Mouse (Mus musculus): ENCODE results near the gene Fam173a.
"Not testable (repeated sequence)": the region's sequence is repeated elsewhere in the genome, so short reads cannot be mapped to it uniquely, and the experiment has no call there.

Gene Fam173a

DNA sequence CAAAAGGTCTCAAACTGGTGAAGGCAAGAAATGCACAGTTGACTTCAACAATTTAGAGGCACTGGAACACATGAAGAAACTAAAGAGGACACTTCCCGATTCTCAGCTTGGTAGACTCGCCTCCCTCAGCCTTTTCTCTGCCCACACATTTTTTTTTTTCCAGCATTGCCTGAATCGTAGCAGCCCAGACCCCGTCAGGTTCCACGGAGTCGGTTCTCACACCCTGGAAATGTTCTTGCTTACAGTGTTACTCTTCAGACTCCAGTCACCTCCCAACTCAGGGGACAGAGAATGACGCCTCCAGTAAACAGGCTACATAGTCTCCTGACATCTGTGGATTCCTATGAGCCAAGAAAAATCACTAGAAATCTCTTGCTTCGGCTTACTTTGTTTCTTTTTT is 32.6 kb downstream of the Fam173a start:
- DNase-seq (ENCODE audit: low spot score in 2 of 2): peak in 1 of 2 experiments; percentile 47

DNA sequence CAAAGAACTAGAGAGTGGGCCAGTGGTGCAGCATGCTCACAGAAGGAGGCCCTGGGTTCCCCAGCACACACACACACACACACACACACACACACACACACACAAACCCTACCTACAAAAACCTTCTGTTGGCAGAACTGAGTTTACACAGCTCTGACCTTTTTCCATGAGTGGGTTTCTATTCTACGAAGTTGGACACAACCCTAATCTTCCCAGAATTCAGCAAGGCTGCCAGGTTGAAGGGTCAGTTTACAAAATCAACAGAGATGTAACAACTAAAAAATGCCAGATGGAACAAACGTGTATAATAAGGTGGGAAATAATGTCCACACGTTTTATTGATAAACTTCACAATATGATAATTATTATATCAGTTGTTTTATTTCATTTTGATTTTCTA is 35.0 kb downstream of the Fam173a start:
- DNase-seq (ENCODE audit: low spot score in 2 of 2): no peak

DNA sequence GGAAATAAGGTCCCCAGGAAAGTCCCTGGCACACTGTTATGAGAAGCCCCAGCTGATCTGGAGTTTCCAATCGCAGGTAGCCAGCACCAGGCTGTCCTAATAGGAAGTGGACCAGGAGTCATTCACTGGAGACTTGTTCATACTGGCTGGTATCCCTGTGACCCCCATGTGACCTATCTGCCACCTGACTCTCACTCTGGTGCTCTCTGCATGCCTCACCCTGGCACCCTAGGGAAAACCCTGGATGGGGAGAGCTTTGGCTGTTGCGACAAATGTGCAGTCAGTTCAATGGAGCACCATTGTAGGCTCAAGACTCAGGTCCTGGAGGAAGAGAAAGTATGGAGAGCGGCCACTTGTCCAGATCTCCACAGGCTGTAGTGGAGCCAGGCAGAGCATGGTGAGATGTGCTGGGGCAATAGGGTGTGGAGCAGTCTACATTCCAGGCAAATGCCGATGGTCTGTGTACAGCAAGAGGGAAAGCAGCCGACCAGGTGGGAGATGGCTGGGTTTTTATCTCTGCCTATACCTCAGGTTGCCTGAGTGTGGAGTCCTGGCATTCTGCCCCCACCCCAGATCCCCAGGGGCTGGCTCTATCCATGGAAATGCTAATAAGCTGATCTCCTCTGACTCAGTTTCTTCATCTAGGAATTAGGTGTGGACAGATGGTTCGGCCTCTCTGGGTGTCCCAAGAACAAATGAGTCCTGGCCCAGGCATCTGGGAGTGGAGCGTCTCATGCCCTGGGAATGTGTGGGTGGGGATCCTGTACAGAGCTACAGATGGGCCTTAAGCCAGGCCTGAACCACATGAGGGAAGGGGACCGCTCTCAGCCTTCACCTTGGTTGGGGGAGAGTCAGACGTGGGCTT is 36.1 kb downstream of the Fam173a start:
- no peak for DNase-seq (ENCODE audit: low spot score in 2 of 2)

DNA sequence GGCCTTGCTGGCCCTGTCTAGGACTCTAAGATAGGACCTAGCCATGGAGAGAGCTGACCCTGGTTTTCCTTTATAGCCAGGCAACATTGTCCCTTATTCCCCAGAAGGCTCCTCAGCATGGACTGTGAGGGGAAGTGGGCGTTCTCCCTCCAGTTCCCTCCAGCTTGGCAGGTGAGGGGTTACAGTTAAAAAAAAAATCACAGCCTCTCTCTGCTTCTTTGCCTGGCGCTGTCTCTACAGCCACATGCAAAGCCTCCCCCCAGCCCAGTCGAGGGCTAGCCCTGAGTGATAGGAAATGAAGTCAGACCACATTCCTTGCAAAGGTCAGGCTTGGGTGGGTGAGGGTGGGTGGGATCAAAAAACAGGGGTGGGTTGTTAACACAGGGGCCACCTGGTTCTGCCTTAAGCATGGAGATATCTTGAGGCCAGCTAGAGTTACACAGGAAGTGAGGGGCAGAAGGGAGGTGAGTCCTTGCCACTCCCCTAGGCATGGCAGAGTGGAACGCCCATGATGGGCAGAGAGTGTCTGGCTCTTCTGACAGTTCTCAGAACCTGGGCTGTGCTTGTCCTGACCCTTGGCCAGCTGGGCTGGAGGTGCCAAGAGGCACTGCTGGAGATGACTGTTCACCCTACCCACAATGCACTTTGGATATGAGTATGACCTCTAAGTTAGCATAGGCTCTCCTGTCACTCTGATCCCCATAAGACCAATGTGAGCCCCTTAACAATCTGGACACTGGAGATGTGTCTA is 36.9 kb downstream of the Fam173a start:
- no peak for DNase-seq (ENCODE audit: low spot score in 2 of 2)

DNA sequence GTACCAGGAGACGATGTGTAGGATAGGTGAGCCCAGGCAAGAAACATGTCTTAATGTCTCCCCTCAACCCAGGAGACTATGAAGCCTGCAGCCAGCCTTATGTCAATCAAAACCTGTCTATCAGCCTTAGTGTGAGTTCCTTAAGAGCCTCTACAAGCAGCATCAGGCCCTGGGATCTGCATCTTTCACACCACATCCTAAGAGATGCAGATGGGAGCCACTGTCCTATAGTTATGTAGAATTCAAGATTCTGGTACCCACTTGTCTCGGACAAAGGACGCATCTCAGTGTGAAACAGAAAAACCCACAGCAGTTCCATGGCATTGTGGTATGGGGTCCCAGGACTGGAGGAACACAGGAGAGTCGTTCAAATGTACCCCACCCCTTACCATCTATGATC is 37.6 kb downstream of the Fam173a start:
- DNase-seq (ENCODE audit: low spot score in 2 of 2): no peak

DNA sequence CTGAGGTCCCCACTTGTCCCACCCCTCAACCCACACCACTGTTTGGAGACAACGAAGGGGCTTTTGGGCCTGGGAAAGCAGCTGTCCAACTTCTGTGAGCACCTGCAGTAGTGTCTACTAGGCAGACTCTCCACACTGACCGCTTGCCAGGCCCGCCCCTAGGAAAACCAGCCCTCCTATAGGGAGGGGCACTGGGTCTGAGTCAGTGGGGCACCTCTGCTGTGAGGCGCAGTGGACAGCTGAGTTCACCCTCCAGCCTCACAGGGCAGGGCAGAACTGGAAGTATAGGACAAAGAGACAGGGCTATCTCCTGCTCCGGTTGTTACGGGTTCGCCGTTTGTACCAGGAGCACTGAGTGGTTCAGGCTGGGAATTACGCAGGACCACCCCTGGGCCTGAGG is 38.5 kb downstream of the Fam173a start, which contains the start of gene Msln:
TSS of gene Msln (minus strand) at position 138 of the 400 bp plus-strand sequence.
- DNase-seq (ENCODE audit: low spot score in 2 of 2): no peak

DNA sequence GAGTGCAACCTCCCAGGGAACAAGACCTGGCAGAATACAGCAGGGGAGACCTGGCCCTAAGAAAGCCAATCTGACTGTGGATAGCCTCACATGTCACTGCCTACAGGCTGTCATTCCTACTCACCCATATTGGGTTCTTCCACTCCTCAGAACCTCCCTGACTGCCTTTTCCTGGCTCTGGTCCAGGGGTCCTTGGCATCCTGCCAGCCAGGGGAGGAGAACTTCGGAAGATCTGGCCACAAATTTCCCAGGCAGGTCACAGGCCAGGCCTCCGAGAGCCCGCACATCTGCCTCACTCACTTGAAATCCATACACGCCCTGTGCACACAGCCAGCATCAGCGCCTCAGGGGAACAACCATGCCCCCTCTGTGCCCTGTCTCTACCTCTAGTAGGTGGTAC is 41.3 kb downstream of the Fam173a start:
- DNase-seq (ENCODE audit: low spot score in 2 of 2): no peak

DNA sequence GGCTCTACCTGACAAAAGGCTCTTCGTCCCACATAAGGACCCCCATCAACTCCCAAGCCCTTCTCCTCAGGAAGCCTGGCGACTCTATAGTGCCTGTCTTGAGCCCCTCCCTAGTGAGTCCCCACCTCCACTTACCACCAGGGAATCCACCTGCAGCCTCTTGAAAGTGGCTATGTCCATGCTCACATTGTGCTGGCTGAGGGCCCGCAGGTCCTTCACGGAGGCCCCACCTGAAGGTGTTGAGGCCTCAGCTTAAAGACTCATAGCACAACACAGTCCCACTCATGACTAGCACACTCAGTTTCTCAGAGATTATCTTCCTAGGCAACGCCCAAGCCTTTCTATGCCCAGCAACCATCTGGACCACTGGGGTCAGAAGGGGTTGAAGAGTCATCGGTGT is 43.4 kb downstream of the Fam173a start:
- DNase-seq (ENCODE audit: low spot score in 2 of 2): no peak

DNA sequence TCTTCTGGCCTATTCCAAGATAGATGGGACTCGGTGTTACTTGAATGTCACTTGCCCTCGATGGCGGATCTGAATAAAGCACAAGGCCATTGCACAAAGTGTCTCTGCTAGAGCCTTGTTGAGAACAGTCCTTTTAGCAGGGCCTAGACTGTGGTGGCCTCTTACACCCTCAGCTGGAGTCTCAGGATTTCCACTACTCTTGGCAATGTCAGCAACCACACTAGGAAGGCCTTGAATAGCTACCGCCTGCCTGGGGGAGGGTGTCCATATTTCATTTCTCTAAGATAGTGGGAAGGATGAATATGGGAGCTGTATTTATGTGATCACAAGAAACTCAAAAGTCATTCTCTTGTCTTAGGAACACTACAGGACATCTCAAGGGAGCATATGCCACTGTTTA is 44.5 kb downstream of the Fam173a start:
- no peak for DNase-seq (ENCODE audit: low spot score in 2 of 2)

DNA sequence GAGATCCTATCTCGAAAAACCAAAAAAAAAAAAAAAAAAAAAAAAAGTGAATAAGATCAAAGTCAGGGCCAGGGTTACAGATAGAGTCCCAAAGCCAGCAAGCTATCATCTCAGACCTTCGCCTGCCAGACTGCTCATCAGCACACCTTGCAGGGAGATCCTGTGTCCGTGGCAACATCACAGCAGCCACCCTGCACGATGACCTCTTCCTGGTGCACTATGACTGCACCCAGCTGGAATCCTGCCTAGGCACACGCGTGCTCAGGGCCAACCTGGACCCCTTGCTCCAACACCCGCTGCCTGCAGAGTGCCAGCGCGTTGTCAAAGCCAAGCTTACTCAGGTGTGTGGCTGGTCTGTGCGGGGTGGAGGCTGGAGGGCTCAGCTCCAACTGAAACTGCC is 48.4 kb downstream of the Fam173a start:
- DNase-seq (ENCODE audit: low spot score in 2 of 2): no peak

DNA sequence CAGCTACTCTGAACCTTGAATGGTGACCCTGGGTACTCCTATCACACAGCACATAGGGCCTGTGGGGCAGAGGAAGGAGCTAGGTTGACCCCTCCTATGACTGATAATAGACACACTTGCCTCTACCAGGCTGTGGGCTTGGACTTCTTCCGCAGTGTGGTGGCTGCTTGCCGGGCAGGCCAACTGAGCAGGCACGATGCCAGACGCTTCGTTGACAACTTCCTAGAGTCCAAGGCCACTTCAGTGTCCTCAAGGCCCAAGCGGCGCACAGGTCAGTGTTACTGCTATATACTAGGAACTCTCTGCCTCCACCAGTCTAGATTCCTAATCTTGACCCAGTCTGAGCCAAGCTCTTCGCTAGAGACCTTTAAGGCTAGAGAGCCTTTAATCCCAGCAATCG is 48.9 kb downstream of the Fam173a start:
- DNase-seq (ENCODE audit: low spot score in 2 of 2): no peak

DNA sequence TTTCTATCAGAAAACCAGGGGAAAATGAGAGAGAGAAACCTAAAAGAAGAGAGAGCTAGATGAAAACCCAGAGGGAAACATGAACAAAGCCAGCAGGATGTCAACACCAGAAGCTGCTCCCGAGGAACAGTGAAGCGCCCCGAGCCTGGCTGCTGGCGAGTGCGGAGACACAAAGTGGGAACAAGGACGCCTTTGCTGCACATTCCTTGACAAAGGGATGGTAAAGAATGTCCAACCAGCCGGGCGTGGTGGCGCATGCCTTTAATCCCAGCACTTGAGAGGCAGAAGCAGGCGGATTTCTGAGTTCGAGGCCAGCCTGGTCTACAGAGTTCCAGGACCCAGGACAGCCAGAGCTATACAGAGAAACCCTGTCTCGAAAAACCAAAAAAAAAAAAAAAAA is 51.2 kb downstream of the Fam173a start:
- not testable (repeated sequence) for DNase-seq (ENCODE audit: low spot score in 2 of 2)
